Mouse (Mus musculus): ENCODE data around the gene Agxt.

Agxt gene

GRCm38 (mm10) chr1:93135036-93135526 is at the start of gene Agxt:
Gene Agxt (plus strand): TSS chr1:93135240.
- CTCF ChIA-PET: no interaction called here
- POLR2A ChIA-PET: no interaction called here

- ChIA-PET CTCF (interaction anchor here in 3 of 4 experiments (0.6 to 1.2 kb wide), 8 partner anchors 12 to 247 kb away, joined by 3 to 5 read pairs (median 3); no protein-coding TSS in a partner anchor), POLR2A (interaction anchor here in 1 of 4 experiments (0.7 kb wide), 1 partner anchor 143 kb away, joined by 4 read pairs; no protein-coding TSS in a partner anchor)
Observed at GRCm38 (mm10) chr1:93092582-93092981, 42.5 kb upstream of the Agxt start.

- CTCF ChIA-PET: interaction anchor here in 2 of 4 experiments (0.6 to 1.2 kb wide), 2 partner anchors 30 kb away, joined by 4 to 5 read pairs; no protein-coding TSS in a partner anchor
- POLR2A ChIA-PET: no interaction called here
Observed at GRCm38 (mm10) chr1:93098956-93099355, 36.1 kb upstream of the Agxt start.

- ChIA-PET POLR2A (no interaction called here), CTCF (no interaction called here)
Observed at GRCm38 (mm10) chr1:93100243-93100575, 34.8 kb upstream of the Agxt start.

- POLR2A ChIA-PET: interaction anchor here in 2 of 4 experiments (0.6 to 1.0 kb wide), 5 partner anchors 12 to 567 kb away, joined by 3 to 4 read pairs (median 3); no protein-coding TSS in a partner anchor
- CTCF ChIA-PET: interaction anchor here in 2 of 4 experiments (0.6 to 1.0 kb wide), 3 partner anchors 28 to 584 kb away, joined by 3 to 4 read pairs (median 3); partner anchors contain the start of gene Bok (in 1 of the 2)
Observed at GRCm38 (mm10) chr1:93100576-93101491, 34.2 kb upstream of the Agxt start.

- POLR2A ChIA-PET: interaction anchor here in 2 of 4 experiments (0.6 to 1.0 kb wide), 6 partner anchors 11 to 566 kb away, joined by 3 to 4 read pairs (median 3); no protein-coding TSS in a partner anchor
- CTCF ChIA-PET: interaction anchor here in 3 of 4 experiments (0.6 to 1.0 kb wide), 4 partner anchors 29 to 584 kb away, joined by 3 to 4 read pairs (median 3); partner anchors contain the start of gene Bok (in 1 of the 3)
Observed at GRCm38 (mm10) chr1:93101571-93102061, 33.4 kb upstream of the Agxt start, which contains the start of gene Kif1a. Gene Kif1a (minus strand): TSS chr1:93101951.

GRCm38 (mm10) chr1:93102700-93103099 is 32.3 kb upstream of the Agxt start:
- ChIA-PET POLR2A (no interaction called here), CTCF (interaction anchor here in 2 of 4 experiments (0.5 to 1.4 kb wide), 2 partner anchors 26 to 395 kb away, joined by 3 read pairs; no protein-coding TSS in a partner anchor)

GRCm38 (mm10) chr1:93114713-93115463 is 20.2 kb upstream of the Agxt start:
- ChIA-PET CTCF (interaction anchor here in 2 of 4 experiments (0.6 to 1.5 kb wide), 7 partner anchors 14 to 1101 kb away, joined by 3 to 9 read pairs (median 4); partner anchors contain the start of gene Farp2 (in 1 of the 2)), POLR2A (interaction anchor here in 2 of 4 experiments (0.6 to 1.4 kb wide), 2 partner anchors 14 to 111 kb away, joined by 3 read pairs; no protein-coding TSS in a partner anchor)

GRCm38 (mm10) chr1:93115471-93115870 is 19.6 kb upstream of the Agxt start:
- ChIA-PET POLR2A (interaction anchor here in 2 of 4 experiments (0.6 to 1.4 kb wide), 2 partner anchors 14 to 111 kb away, joined by 3 read pairs; no protein-coding TSS in a partner anchor), CTCF (interaction anchor here in 2 of 4 experiments (0.6 to 1.5 kb wide), 6 partner anchors 13 to 1102 kb away, joined by 3 to 9 read pairs (median 4); no protein-coding TSS in a partner anchor)

- CTCF ChIA-PET: interaction anchor here in 1 of 4 experiments (0.6 kb wide), 3 partner anchors 38 to 212 kb away, joined by 3 read pairs; partner anchors contain the start of gene Dusp28
- POLR2A ChIA-PET: no interaction called here
Observed at GRCm38 (mm10) chr1:93118816-93119215, 16.2 kb upstream of the Agxt start.

GRCm38 (mm10) chr1:93123179-93123854 is 11.7 kb upstream of the Agxt start:
- CTCF ChIA-PET: interaction anchor here in 1 of 4 experiments (0.7 kb wide), 1 partner anchor 489 kb away, joined by 4 read pairs; no protein-coding TSS in a partner anchor
- POLR2A ChIA-PET: interaction anchor here in 1 of 4 experiments (0.7 kb wide), 1 partner anchor 653 kb away, joined by 16 read pairs; no protein-coding TSS in a partner anchor

- CTCF ChIA-PET: no interaction called here
- POLR2A ChIA-PET: no interaction called here
Observed at GRCm38 (mm10) chr1:93124066-93124465, 11.0 kb upstream of the Agxt start.

- CTCF ChIA-PET: interaction anchor here in 1 of 4 experiments (0.6 kb wide), 1 partner anchor 12 kb away, joined by 8 read pairs; no protein-coding TSS in a partner anchor
Observed at GRCm38 (mm10) chr1:93125256-93125655, 9.8 kb upstream of the Agxt start.

GRCm38 (mm10) chr1:93128209-93128608 is 6.8 kb upstream of the Agxt start:
- ChIA-PET CTCF (interaction anchor here (0.5 to 1.5 kb wide), 68 partner anchors 10 to 699 kb away, joined by 3 to 9 read pairs (median 4); partner anchors contain the start of genes 2310007B03Rik (in 2 of the 4), Crocc2 (in 1 of the 4), Farp2 (in 1 of the 4) and Gpc1 (in 1 of the 4)), POLR2A (interaction anchor here in 2 of 4 experiments (0.6 to 1.4 kb wide), 5 partner anchors 13 to 507 kb away, joined by 3 to 4 read pairs (median 4); partner anchors contain the start of genes Farp2 (in 1 of the 2) and Pask (in 1 of the 2))

More at GRCm38 (mm10) chr1:93125256-93125655, 9.8 kb upstream of the Agxt start:
- POLR2A ChIA-PET: interaction anchor here in 1 of 4 experiments (0.5 kb wide), 1 partner anchor 21 kb away, joined by 5 read pairs; no protein-coding TSS in a partner anchor

- POLR2A ChIA-PET: interaction anchor here in 2 of 4 experiments (0.6 to 1.4 kb wide), 5 partner anchors 13 to 507 kb away, joined by 3 to 4 read pairs (median 4); partner anchors contain the start of genes Farp2 (in 1 of the 2) and Pask (in 1 of the 2)
- CTCF ChIA-PET: interaction anchor here (0.5 to 1.5 kb wide), 73 partner anchors 10 to 951 kb away, joined by 3 to 9 read pairs (median 4); partner anchors contain the start of genes 2310007B03Rik (in 2 of the 4), Crocc2 (in 1 of the 4), Farp2 (in 1 of the 4) and Gpc1 (in 1 of the 4)
Observed at GRCm38 (mm10) chr1:93128710-93129349, 6.2 kb upstream of the Agxt start.
